Mouse (Mus musculus): ENCODE data around the gene Slc6a20a.

Gene Slc6a20a

DNA sequence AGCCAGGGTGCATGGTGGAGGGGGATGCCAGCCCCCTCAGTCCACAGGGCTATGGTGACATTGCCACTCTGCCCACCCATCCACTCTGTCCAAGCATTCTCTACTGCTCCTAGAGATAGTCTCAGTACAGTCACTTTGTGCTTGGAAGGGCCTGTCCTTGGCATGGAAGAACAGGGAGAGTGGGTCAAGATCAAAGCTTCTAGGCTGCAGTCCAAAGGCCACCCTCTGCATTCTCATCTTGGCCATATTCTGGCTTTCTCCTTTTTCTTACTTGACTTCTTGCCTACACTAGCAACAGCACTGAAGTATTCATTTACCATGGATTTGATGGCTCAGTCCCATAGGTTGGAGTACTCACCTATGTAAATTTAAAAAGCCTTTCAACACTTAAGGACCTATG, 40.5 kb downstream of the Slc6a20a start:
- DNase-seq (ENCODE audit: low spot score) = no peak

- DNase-seq (ENCODE audit: low spot score) = no peak
These were observed 41.9 kb downstream of the Slc6a20a start for GRCm38 (mm10) chr9:123636771-123637170.

- DNase-seq (ENCODE audit: low spot score) = no peak
These were observed 45.7 kb downstream of the Slc6a20a start for GRCm38 (mm10) chr9:123632993-123633392.

DNA sequence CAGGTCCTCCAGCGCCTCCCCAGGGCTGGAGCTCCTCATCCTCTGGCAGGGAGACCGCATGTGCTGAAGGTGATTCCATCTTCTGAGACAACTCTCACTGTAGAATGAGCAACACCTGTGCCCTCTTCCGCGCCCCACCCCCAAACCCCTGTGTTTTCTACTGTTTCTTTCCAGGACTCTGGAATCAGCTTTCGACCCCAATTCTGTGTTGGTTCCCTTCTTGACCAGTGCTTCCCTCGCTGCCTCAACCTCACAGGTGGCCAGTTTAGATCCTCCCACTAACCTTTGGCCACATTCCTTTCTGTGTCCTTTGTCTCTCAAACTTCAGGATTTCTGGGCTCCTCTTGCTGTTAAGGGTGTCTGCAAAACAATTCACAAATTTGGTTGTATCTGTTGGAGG, 46.4 kb downstream of the Slc6a20a start, which contains the start of gene Slc6a20b:
Gene Slc6a20b, minus strand, starts transcription at position 285 of the 400 bp plus-strand sequence.
- DNase-seq (ENCODE audit: low spot score) = peak; percentile 13

GRCm38 (mm10) chr9:123631666-123632065, 47.0 kb downstream of the Slc6a20a start:
- DNase-seq (ENCODE audit: low spot score) = no peak

DNA sequence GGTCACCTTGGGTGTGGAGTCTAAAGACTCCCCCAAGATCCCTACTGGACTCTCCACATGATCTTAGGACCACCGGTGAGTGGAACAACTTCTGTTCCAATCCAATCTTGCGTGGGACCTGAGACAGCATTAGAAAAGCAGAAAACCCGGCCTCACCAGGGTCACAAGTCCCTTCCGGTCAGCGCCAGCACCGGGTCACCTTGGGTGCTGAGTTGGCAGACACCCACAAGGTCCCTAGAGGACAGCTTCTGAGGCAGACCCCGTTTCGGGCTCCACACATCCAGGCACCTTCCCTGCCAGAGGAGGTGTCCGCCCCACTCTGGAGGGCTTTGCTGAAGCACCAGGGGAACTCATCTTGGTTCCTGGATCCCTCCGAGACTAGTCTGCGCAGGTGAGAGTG, 52.9 kb downstream of the Slc6a20a start:
- DNase-seq (ENCODE audit: low spot score) = no peak

- DNase-seq (ENCODE audit: low spot score) = no peak
These were observed 53.9 kb downstream of the Slc6a20a start for GRCm38 (mm10) chr9:123624741-123625140.

GRCm38 (mm10) chr9:123620311-123621098, 58.2 kb downstream of the Slc6a20a start:
- no peak for DNase-seq (ENCODE audit: low spot score)

GRCm38 (mm10) chr9:123601529-123601928, 77.2 kb downstream of the Slc6a20a start:
- no peak for DNase-seq (ENCODE audit: low spot score)

DNA sequence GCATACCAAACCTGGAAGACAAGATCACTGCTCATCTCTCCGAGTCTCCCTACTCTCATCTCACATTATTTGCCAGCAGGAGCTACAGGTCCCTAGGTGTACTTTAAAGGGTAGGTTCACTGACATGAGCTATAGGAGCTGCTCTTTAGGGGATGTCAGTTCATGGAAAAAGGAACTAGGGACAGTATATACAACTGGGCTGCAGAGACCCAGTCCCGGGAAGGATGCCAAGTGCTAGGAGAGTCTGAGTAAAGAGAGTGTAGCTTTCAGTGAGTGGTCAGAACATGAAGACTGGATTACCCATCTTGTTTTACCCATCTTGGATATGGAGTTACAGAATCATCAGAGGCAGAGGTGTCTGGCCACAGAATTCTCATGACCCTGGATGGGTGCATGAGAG, 81.3 kb downstream of the Slc6a20a start:
- DNase-seq (ENCODE audit: low spot score) = no peak

DNA sequence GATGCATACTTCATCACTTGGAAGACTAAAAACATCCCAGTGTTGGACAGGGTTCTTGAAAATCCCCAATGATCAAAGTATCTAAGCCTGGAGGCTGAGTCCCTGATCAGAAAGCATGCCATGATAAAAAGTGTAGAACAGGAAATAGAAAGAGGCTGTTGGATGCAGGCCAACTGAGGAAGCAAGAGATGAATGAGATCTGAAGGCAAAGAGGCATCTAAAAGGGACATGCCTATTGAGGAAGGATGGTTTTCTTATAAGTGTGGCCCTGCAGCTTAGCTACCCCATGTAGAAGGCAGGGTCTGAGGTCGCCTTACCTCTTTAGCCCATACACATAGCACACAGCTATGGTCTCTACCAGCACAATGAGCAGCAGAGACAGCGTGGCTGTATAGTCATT, 81.8 kb downstream of the Slc6a20a start:
- no peak for DNase-seq (ENCODE audit: low spot score)

DNA sequence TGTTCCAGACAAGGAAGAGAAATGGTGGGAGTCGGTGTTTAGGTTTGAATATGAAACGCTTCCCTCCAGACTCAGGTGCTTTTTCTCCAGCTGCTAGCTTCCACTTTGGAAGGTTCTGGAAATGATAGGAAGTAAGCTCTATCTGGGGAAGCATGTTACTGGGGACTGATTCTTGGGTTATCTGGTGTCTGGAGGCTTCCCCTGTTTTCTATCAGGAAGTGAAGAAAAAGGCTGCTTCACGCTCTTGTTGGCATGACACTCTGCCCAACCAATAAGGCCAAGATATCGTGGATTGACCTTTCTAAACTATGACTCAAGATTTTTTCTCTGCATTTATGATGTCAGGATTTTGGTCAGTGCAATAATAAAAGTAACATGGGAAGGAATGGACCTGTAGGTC, 83.5 kb downstream of the Slc6a20a start:
- DNase-seq (ENCODE audit: low spot score) = no peak

- peak; percentile 58 for DNase-seq (ENCODE audit: low spot score)
These were observed 89.3 kb downstream of the Slc6a20a start for GRCm38 (mm10) chr9:123589240-123589910.

Data from yolk sac, embryonic 10.5 days (tissue).